Mouse (Mus musculus): ENCODE results near the gene Rtraf. TPM values are rescaled to one million over a fixed set of nuclear protein-coding genes. Genes with fewer than 3 reads are reported as not detected.
A peak's percentile ranks its signal among the peaks of the same experiment; 100 is the strongest.

Gene Rtraf
- polyA plus RNA-seq, 1 experiment from 2014 or later, result 195 TPM

GRCm38 (mm10) chr14:19764331-19764730 is 59.3 kb downstream of the Rtraf start:
- H3K27me3 ChIP-seq (ENCODE audit: insufficient read depth, low read length), result no peaks in the 10 kb centered on the region
- H3K9me3 ChIP-seq (ENCODE audit: low read length), result no peaks in the 10 kb centered on the region
- H3K4me1 ChIP-seq (ENCODE audit: insufficient read depth, low read length), result peaks cover 65% of the 10 kb centered on the region
- no peak overlapping the region for H3K9ac ChIP-seq (replicated peaks; ENCODE audit: low read length)
- 72% methylated on average over 8 of the region's 8 CpGs for WGBS
- no peak overlapping the region for H3K27ac ChIP-seq (ENCODE audit: low read length)
- H3K4me2 ChIP-seq (replicated peaks; ENCODE audit: low read depth, low read length), result peak overlapping the region; percentile 28; the same call in 1 of the 2 replicates
- no peak for ATAC-seq (ENCODE audit: low FRiP score, low TSS enrichment)
- no peak overlapping the region for H3K4me3 ChIP-seq (ENCODE audit: low read length)
- peaks cover 16% of the 10 kb centered on the region; the same call in 1 of the 2 replicates for H3K36me3 ChIP-seq (ENCODE audit: insufficient read depth, low read length)

GRCm38 (mm10) chr14:19763527-19763926 is 60.1 kb downstream of the Rtraf start:
- peak overlapping the region; percentile 74 for H3K27ac ChIP-seq (ENCODE audit: low read length)
- H3K27me3 ChIP-seq (ENCODE audit: insufficient read depth, low read length), result no peaks in the 10 kb centered on the region
- H3K4me1 ChIP-seq (ENCODE audit: insufficient read depth, low read length), result peaks cover 70% of the 10 kb centered on the region
- H3K9ac ChIP-seq (replicated peaks; ENCODE audit: low read length), result 0 out of 2 replicates have a peak overlapping the region, but pooled peaks have one; percentile 45
- WGBS, result 20% methylated on average over 8 of the region's 8 CpGs
- peak overlapping the region; percentile 28 for H3K4me2 ChIP-seq (replicated peaks; ENCODE audit: low read depth, low read length)
- peak overlapping the region; percentile 22 for H3K4me3 ChIP-seq (ENCODE audit: low read length)
- no peaks in the 10 kb centered on the region for H3K9me3 ChIP-seq (ENCODE audit: low read length)
- ATAC-seq (ENCODE audit: low FRiP score, low TSS enrichment), result 0 out of 2 replicates have a peak, but pooled peaks have one; percentile 31
- peaks cover 13% of the 10 kb centered on the region; the same call in 1 of the 2 replicates for H3K36me3 ChIP-seq (ENCODE audit: insufficient read depth, low read length)

GRCm38 (mm10) chr14:19762014-19762413 is 61.6 kb downstream of the Rtraf start:
- ATAC-seq (ENCODE audit: low FRiP score, low TSS enrichment), result no peak
- WGBS, result 50% methylated on average over 4 of the region's 4 CpGs
- no peak overlapping the region for H3K27ac ChIP-seq (ENCODE audit: low read length)
- H3K27me3 ChIP-seq (ENCODE audit: insufficient read depth, low read length), result no peaks in the 10 kb centered on the region
- peaks cover 64% of the 10 kb centered on the region for H3K4me1 ChIP-seq (ENCODE audit: insufficient read depth, low read length)
- no peaks in the 10 kb centered on the region for H3K9me3 ChIP-seq (ENCODE audit: low read length)
- H3K36me3 ChIP-seq (ENCODE audit: insufficient read depth, low read length), result peaks cover 7% of the 10 kb centered on the region; the same call in 1 of the 2 replicates
- no peak overlapping the region for H3K4me3 ChIP-seq (ENCODE audit: low read length)
- H3K9ac ChIP-seq (replicated peaks; ENCODE audit: low read length), result no peak overlapping the region
- H3K4me2 ChIP-seq (replicated peaks; ENCODE audit: low read depth, low read length), result no peak overlapping the region

Other genes starting within 250 kb of the Rtraf start
- gene Gm2237, start 238.7 kb downstream of the Rtraf start, polyA plus RNA-seq (2015; fragmentation: Nextera tagmentation; extraction: Ambion mirVana), result 1.4 and 1.7 TPM in 2 replicates
- gene Gm5458, start 221.2 kb downstream of the Rtraf start, polyA plus RNA-seq (2015; fragmentation: Nextera tagmentation; extraction: Ambion mirVana), result not detected in 2 replicates
- 147 and 148 TPM in 2 replicates for gene Nid2, start 72.6 kb downstream of the Rtraf start, polyA plus RNA-seq (2015; fragmentation: Nextera tagmentation; extraction: Ambion mirVana)
- 52.5 and 53.5 TPM in 2 replicates for gene Gng2, start 153.8 kb upstream of the Rtraf start, polyA plus RNA-seq (2015; fragmentation: Nextera tagmentation; extraction: Ambion mirVana)

Data from kidney, embryonic 16.5 days (tissue).